Mouse (Mus musculus) spleen, adult 18-20 months (tissue): ENCODE data around the gene Bahcc1.

ENCODE experiments used
- DNase-seq, 2 experiments: peaks; one replicate each; pipeline ENCODE4 v3.0.0; 2022; ENCODE audit warnings: mixed read lengths in 2 of 2

The Bahcc1 gene

DNA sequence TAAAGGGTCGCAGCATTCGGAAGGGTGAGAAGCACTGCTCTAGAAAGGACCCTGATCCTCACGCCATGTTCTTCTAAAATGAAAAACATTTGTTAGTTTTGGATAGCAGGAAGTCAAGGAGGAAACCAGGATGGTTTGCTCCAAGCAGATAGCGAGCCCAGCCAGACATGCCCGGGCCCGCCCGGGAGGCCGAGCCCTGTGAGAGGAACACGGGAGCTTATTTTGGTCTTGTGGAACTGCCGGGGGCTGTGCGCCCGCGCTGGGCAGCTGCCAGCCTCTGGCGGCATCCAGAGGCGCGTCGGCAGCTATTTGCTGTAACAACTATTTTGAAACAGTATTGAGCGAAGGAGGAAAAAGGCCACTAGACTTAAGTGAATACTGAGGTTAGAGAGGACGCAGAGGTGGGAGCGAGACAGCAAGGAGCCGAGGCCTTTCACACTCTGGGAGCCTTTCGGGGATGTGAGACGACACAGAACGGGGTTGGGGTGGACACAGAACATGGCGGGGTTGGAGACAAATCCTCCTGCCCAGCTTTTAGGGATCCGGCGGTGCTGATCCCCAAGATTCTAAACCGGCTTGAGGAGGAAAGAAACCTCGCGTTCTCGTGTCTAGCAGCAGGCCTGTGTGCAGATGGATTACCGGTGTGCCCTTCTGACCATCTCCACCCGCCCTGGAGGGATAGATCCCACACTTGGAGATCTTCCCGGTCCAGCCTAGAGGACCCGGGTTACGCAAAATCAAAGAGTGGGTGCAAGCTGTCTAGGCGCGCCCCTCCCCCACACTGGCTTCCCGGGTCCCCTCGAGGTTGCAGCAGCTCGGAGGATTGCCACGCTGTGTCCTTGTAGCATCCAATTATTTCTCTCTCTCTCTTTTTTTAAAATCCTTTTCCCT is 2.6 kb upstream of the Bahcc1 start:
- DNase-seq = no peak

DNA sequence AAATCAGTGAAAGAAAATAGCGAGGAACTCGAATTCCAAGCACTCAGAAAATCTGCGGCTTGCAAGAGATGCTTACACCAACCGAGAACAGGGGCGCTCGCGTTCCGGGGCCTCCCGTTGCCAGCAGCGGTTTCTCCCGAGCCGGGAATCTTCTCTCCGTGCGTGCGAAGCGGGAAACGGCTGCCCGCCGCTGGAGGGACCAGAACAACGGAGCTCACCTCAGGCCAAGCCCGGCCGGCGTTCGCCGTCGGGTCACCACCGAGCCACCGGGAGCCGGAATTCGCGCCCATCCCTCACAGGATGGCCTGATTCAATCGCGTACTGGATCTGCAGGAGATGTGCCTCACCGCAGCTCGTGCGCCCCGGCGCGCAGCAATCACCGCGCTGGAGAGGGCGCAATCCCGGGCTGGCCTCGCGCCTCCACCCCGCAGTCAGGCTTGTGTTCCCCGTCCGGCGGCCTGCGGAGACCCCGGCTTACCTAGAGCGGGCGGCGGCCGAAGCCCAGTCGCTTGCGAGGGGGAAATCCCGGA is 1.8 kb upstream of the Bahcc1 start:
- peak in 1 of 2 experiments; percentile 19 for DNase-seq

DNA sequence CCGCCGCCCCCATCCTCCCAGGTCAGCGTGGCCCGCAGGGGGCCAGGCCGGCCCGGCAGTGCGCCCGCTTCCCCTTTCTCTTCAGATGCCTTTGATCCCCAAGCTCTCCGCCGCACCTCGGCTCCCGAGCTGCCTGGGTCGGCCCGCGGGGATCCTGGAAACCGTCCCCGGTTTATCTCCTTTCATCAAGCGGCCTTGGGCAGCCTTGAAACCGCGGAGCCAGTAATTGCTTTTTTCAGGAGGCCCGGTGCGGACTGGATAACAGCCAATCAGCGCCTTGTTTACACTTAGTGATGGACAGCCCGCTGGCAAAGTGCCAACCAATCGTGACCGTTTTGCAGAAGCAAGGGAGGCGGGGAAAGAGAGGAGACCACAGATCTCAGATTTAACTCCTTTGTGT is 1.4 kb upstream of the Bahcc1 start:
- DNase-seq = peak; percentile 65 to 70

DNA sequence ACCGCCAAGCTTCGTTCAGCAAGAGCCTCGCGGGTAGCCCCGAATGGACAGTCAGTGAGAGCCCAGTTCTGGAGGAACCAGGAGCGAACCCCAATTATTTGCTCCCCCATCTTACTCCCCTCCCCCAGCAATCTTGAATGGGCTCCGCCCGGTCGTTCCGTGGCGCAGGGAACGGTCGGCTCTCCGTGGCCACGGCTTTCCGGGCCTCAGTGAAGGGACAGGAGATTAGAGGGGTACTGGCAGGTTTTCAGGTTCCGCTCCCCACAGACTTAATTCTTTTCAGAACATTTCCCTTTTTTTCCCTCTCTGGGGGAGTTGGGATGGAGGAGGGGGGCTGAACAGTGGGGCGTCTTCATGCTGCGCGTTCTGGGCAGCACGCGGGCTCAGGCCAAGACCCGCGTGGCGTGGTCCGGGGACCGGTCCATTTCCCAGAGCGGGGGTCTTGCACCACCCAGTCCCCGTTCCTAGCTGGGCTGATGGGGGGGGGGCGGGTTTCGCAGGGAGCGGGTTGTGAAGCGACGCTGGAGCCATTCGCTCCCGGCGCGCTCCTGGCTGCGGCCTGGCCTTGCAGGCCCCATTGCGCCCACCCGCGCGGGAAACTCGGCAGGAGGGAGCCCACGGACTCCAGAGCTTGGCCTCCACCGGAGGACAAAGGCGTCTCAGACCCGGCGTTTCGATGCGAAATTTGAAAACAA is 841 bp downstream of the Bahcc1 start:
- peak in 1 of 2 experiments; percentile 19 for DNase-seq

DNA sequence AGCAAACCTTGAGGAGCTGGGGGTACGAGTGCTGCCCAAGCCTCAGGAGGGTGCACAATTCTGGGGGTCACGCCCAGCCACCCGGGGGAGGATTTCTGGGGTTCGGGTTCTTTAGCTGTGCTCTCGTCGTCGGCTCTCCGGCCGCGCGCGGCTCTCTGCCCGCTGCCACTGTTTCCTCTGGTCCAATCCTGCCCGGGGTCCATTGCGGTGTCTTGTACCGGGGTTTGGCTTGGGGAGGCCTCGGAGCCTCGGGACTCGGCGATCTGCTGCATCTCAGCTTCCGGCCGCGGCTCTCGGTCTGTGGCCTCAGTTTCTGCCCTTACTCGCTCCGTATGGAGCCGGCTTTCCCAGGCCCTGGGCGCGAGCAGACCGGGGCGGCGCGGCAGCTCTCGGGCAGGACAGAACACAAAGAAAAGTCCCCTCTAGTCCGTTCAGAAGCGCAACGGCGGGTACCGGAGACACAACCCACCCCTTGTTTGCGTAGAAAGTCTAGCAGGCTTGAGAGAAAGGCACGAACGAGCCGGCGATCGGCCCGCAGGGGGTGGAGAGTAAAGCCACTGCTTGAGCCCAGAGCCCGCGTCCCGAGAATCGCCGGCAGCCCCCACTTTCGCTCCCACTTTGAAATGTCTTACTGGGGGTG is 1.5 kb downstream of the Bahcc1 start:
- peak; percentile 17 to 48 for DNase-seq

DNA sequence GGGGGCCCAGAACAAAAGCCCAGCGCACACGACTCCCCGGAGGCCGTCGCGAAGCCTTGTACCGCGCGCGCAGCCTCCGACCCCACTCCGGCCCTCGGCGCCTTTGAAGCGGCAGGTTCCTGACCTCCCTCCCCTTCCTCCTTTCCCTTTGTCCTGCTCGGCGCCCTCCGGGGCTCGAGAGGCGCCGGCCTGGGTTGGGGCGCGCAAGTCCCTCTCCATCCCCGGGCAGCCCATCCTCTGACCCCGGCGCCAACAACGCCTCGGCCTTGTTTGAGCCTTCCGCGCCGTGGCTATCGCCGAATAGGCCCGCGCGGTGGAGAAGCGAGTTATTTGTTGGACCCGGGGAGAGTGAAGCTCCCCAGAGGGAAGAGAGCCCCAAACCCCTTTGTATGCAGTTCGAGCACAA is 2.0 kb downstream of the Bahcc1 start:
- DNase-seq = peak in 1 of 2 experiments; percentile 32

DNA sequence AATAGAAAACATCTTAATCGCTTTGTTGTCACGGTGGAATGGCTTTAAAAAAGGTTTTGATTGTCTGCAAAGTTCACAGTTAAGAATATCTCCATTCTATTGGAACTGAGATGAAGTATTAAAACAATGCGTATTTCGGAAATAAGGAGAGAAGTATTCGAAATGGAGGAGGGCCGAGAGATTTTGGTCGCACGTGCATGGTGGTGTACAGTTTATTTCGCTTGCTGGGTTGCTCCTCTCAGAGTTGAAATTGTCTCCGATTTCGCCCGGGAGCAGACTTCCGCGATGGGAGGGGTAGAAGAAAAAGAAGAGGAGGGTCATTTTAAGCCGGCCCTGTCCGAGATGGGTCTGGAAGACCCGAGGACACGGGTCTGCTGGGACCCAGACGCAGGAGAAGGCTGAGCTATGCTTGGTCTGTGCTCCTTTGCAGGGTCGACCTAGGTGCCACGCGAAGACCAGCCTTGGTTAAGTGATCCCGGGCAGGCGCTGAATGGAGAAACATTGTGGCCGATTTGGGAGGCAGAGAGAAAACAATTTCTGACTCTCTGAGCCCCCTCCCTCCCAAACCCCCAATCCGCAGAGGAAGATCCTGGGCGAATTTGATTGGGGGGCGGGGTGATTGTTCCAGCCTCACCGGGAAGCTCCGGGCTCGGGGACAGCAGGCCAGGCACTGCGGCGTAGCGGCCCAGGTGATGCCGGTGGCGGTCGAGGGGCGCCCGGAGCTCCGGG is 2.8 kb downstream of the Bahcc1 start:
- DNase-seq = peak in 1 of 2 experiments; percentile 27

DNA sequence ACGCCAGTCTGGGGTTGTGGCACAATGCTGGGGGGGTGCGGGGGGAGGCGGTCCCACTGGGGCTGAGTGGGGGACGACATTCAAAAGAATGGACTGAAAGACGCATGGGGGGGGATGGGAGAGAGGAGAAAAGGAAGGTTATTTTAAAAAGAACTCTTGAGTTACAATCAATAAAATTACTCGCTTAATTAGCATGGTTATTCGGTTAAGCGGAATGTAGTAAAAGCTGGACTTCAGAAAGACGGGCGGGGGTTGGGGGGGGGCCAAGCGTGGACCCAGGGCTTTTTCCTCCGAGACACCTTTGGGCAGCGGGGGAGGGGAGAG is 3.3 kb downstream of the Bahcc1 start:
- no peak for DNase-seq

DNA sequence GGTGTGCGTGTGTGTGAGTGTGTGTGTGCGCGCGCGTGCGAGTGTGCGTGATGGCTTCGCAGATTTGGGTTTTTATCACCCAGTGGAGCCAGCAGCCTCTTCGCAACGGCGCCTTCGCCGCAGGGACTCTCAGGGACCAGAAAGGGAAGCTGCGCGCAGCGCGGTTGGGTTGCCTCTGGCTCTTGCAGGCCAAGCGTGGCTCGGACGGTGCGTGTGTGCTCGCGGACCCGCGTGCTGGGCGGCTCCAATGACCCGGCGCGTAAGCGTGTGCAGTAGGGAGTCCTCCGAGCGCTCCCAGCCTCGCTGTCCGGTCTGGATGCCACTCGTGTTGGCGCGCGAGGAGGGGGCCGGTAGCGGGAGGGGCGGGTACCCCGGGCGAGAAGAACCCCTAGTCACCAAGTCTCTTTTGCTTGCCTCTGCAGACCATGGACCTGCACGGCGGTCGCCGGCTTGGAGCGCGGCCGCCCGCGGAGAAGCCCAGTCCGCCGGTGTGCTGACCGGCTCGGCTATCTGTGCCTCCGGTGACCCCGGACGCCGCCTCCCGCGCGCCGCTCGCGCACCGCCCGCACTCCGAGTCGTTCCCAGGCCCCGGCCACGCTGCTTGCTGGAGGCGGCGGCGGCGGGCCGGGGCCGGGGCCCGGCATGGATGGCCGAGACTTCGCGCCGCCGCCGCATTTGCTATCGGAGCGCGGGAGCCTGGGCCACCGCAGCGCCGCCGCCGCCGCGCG is 3.9 kb downstream of the Bahcc1 start:
- DNase-seq = peak in 1 of 2 experiments; percentile 41

DNA sequence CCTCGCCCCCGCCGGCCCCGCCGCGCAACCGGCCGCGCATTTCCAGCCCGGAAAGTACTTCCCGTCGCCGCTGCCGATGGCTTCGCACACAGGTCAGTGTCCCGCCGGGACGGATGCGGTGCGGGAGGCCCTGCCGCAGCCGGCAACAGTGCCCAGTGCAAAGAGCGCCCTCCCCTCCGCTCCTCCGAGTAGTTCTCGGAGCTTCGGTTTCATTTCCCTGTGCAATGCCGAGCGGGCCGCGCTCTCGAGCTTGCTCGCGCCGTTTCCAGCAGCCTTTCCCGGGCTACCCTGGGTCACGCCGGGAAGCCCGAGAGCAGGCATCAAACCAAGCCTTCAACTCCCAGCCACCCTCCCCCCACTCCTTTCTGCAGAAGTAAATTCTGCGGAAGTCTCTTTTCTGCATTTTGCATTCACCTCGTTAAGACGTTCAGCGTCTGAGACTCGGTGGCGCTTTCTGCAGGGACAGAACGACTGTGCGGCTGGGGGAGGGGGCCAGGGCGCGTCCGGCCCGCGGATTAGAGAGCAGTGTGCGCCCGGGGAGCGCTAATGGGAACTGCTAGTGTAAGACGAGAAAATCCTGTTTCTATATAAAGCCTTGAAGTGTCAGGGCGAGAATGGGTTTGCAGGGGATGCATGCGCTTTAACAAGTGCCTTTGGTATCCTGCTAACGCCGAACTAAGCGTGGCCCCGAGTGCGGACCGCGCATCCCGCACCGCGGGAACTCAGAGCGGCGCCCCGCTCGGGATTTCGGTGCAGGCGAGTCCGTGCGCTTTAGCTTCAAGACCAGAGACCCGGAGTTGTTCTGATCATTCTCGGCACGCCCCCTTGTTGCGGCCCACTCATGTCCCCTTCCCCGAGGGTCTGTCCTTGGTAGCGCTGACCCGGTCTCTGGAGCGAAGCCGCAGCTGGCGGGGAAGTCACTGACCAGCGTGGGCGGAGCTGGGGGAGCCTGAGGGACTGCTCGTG is 4.7 kb downstream of the Bahcc1 start:
- DNase-seq = peak; percentile 30 to 59

DNA sequence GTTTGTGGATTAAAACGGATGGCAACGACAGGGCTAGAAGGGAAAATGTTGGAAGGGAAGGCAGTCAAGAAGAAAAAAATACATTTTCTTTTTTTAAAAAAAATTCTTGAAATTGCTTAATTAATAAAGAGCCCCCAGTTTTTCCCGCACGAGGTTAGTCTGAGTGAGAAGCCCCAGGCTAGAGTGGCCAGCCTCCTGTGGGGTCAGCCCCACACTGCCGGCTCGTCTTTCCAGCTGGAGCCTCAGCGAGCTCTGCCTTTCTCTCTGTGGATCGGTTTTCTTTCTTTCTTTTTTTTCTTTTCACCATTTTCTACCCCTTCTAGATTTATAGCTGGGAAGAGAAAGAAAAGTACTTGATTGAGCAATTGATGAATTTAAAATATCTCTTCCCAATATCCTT is 5.6 kb downstream of the Bahcc1 start:
- DNase-seq = no peak

DNA sequence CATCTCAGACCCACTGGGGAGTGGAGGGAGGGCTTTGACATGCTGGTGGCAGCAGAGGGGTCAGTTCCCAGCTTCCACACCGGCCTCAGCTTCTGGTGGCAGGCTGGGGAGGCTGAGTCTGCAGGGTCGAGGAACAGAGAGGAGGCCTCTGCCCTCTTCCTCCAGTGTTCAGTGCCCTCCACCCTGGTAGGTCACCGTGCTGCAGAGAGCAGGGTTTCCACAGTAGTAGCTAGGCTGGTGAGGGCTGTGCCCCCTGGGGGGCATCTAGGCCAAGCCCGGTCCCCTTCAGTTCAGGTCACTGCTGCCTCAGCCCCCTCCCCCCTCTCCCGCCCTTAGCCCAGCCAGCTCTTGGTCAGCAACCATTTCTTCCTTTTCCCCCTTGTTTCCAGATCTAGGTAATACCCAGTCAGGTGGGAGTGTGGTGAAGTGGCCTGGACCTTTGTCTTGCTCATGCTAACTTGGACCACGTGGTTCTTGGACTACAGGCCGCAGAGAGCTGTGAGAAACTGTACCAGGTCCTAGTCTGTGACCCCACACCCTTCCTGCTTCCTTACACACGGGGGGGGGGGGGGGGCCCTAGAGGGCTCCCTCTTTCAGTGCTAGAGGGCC is 6.1 kb downstream of the Bahcc1 start:
- DNase-seq = no peak

DNA sequence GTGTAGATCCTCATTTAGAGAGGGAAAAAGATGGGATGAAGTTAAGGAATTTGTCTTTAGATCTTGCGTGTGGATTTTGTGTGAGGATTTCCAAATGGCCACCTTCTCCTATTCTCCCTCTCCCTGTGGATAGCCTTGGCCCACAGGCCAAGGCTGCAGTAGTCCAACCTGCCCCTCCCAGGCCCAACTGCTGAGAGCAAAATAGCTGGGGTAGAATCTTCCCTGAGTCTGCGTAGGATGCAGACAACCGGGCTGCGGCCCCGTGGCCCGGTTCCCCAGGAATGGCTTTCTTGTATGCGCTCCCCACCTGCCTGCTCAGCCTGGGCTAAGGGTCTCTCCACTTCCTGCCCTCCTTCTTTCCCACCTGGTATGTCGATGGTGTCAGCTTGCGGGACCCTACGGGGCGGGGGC is 6.8 kb downstream of the Bahcc1 start:
- DNase-seq = no peak

DNA sequence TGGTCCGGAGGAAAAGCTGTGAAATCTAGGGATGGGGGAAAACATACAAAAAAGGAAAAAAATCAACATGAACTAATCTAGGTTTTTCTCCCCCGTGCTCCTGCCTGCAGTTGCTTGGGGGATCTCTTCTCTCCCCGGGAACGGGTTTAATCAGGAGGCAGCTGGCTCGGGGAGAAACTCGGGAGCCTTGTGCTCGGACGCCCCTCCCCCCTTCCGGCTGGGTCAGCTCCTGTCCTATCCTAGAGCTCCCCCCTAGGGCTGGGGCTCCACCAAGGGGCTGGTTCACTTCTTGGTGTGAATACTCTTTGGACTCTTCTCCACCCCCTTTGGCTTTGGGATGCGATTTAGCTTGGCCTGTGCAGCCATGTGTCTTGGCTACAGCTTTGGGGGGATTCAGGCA is 7.5 kb downstream of the Bahcc1 start:
- DNase-seq = no peak

DNA sequence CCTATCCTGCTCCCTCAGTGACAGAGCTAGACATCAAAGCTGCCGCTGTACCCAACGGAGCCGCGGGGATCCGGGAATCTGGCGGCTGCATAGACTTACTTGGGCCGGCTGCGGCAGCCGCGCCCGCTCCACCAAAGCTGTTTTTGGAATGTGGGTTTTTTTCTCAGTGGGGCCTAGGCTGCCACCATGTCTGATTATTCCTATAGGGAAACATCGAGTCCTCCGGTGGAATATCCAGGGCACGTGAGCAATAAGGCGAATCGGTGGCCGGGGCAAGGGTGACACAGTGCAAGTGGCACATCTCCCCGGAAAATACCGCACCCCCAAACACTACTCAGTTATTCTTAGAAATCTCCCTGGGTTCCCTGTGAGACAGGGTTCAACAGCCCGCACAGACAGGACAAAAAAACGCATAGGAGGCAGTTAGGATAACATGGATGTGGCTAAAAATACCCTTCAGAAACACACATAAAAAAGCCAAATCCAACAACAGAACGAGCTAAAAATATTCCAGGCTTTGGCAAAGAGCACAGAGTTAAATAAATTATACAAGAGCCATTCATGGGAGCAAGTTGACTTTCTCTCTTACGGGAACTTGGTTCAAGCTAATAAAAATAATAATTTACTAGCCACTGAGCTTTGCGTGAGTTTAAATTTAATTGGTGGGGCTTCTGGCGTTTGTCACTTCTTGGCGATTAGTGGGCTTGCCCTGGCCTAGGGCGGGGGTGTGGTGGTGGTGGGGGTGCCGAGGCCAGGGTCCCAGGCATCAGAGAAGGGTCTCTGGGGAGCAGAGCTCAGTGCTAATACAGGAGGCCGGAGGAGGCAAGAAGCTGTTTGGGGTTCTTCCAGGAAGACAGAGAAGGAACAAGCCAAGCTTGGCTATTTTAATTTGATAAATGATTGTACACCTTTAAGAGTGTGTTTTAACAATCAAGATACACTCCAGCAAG is 8.5 kb downstream of the Bahcc1 start:
- no peak for DNase-seq

DNA sequence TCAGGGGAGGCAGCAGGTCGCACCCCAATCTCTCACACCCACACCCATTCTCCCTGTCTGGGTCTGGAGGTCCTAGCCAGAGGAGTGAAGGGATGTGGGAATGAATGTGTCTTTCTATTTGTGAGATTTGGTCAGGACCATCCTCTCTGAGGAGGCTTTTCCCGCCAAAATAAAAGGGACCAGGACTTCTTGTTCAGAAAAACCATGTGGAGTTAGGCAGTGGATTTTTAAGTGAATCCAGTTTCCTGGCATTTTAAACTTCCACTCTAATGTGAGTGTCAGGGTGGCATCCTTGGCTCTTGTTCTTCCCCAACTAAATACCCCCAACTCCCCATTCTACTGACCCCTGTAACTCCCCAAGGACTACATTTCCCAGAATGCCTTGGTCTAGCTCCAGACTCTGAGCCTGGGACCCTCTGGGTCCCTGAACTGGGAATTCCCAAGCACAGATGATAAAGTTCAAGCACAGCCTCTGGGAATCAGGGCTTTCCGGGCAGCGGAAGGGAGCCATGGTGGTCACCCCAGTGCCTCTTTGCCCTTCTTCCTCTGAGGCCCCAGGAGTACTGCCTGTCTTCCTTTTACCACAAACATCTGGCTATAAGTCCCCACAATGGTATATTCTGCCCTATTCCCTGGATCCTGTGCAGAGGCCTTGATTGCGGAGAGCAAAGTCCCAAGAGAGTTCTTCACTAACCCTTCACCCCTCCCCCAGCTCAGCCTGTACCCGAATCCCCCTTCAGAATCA is 9.4 kb downstream of the Bahcc1 start:
- DNase-seq = no peak

DNA sequence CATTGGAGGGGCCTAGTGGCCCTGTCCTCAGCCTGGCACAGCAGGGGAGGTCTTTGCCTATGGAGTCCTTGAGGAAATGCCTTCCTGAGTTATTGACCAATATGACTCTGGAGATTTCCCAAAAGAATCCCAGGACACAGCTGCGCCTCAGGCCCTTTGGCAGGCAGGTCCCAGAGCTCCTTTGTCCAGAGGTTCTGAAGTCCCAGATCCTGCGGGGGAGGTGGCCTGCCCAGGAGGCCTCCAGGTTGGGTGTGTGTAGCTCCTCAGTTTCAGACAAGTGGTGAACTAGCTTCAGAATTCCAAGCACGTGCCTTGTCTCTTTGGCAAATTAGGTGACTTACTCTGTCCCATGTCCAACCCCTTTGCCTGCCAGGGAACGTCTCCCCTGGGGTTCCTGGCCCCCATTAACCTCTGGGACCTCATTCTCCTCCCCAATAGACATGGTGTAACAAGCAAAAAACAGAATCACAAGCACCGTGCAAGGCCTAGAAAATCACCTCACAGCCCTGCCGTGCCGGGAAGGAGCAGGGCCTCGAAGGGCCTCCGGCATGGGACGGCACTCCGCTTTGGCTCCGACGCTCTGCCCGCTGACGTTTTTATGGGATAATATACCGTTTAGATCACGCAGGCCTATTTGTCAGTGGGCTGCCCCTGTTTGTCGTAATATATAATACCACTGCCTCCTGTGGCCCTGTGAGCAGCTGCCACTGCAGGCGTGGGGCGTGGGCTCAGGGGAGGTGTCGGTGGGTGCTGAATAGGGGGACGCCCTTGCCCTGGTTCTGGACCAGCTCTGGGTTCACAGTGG is 10.2 kb downstream of the Bahcc1 start:
- DNase-seq = no peak

DNA sequence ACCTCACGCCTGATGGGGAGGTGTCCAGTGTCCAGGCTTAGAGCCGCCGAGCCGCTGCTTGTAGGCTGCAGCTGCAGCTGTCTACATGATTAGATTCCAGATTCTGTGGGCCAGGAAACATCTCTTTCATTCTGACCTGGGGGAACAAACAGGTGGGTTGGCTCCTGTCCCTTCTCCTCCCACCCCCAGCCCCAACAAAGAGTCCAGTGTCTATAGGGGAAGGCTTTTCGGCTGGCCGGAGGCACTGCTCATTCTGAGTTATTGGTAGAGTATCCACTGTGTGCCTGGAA is 10.7 kb downstream of the Bahcc1 start:
- DNase-seq = no peak
